12 mouse cellular contexts compared by ENCODE assay signal in genomic region chr13:60020175-60020487, GRCm38 (mm10).
DNase-seq lines count a peak whose midpoint lies in the region; ATAC-seq and TF ChIP-seq lines count a peak whose summit lies in the region.
"Had no signal": no experiment of that assay in that cellular context is flagged by ENCODE, and none has a peak within 500 bp of the region (broad histone marks: within the 10 kb centered on the region; RNA-seq: fewer than 3 reads in every experiment).

No protein-coding gene starts in this region.

- TF ChIP-seq POLR2A in lung, adult 2 months (IDR thresholded peaks at IDR 0.05; ENCODE audit: borderline replicate concordance, extremely low read depth, low read depth, low read length): no peak

- no peak for ATAC-seq in heart, embryonic 15.5 days (replicated peaks; ENCODE audit: insufficient number of reproducible peaks, insufficient read depth, low FRiP score, low read depth)
- no peak for ATAC-seq in midbrain, embryonic 11.5 days (ENCODE audit: low FRiP score)
- no peak for ATAC-seq in intestine, embryonic 15.5 days
- ATAC-seq in stomach, embryonic 16.5 days (ENCODE audit: insufficient read depth, low FRiP score): no peak
- ATAC-seq: activated CD4-positive, CD25-positive, alpha-beta regulatory T cell, adult 4 months had no signal

- 42% methylated on average over 5 of the region's 5 CpGs for WGBS in heart, embryonic 15.5 days
- 38% methylated on average over 5 of the region's 5 CpGs for WGBS in midbrain, embryonic 10.5 days
- WGBS in midbrain, embryonic 11.5 days: 27% methylated on average over 5 of the region's 5 CpGs
- WGBS in intestine, embryonic 15.5 days: 30% methylated on average over 5 of the region's 5 CpGs
- WGBS in stomach, embryonic 16.5 days: 28% methylated on average over 5 of the region's 5 CpGs
- WGBS in lung, adult 2 months: 36% methylated on average over 5 of the region's 5 CpGs

- H3K36me3 ChIP-seq in heart, embryonic 15.5 days: no peaks in the 10 kb centered on the region
- no peaks in the 10 kb centered on the region for H3K36me3 ChIP-seq in midbrain, embryonic 10.5 days
- no peaks in the 10 kb centered on the region for H3K36me3 ChIP-seq in midbrain, embryonic 11.5 days (ENCODE audit: control insufficient read depth, insufficient read depth, low read length)
- no peaks in the 10 kb centered on the region for H3K36me3 ChIP-seq in intestine, embryonic 15.5 days
- no peaks in the 10 kb centered on the region for H3K36me3 ChIP-seq in stomach, embryonic 16.5 days (ENCODE audit: control insufficient read depth, insufficient read depth, low read length)

- H3K4me2 ChIP-seq in heart, embryonic 15.5 days: no peak overlapping the region
- H3K4me2 ChIP-seq in midbrain, embryonic 11.5 days: no peak overlapping the region
- H3K4me2 ChIP-seq in intestine, embryonic 15.5 days (replicated peaks): no peak overlapping the region
- H3K4me2 ChIP-seq in stomach, embryonic 16.5 days (ENCODE audit: low read depth, low read length): no peak overlapping the region
- H3K4me2 ChIP-seq: liver, embryonic 11.5 days had no signal

- H3K9ac ChIP-seq in heart, embryonic 15.5 days: no peak overlapping the region
- no peak overlapping the region for H3K9ac ChIP-seq in midbrain, embryonic 11.5 days (ENCODE audit: low read length)
- H3K9ac ChIP-seq in intestine, embryonic 15.5 days: no peak overlapping the region
- H3K9ac ChIP-seq in stomach, embryonic 16.5 days (ENCODE audit: low read length): 0 out of 2 replicates have a peak overlapping the region, but pooled peaks have one; percentile 2

- H3K4me1 ChIP-seq in heart, embryonic 15.5 days (replicated peaks): peaks cover 12% of the 10 kb centered on the region
- peaks cover 22% of the 10 kb centered on the region for H3K4me1 ChIP-seq in midbrain, embryonic 10.5 days
- no peaks in the 10 kb centered on the region; the same call in 1 of the 2 replicates for H3K4me1 ChIP-seq in midbrain, embryonic 11.5 days (ENCODE audit: control insufficient read depth, insufficient read depth, low read length)
- peaks cover 3% of the 10 kb centered on the region; the same call in 1 of the 2 replicates for H3K4me1 ChIP-seq in intestine, embryonic 15.5 days (replicated peaks)
- H3K4me1 ChIP-seq in stomach, embryonic 16.5 days (ENCODE audit: control insufficient read depth, insufficient read depth, low read length): peaks cover 10% of the 10 kb centered on the region; the same call in 1 of the 2 replicates
- no peaks in the 10 kb centered on the region; the same call in 1 of the 2 replicates for H3K4me1 ChIP-seq in lung, adult 2 months (ENCODE audit: control insufficient read depth, insufficient read depth, low read length)

- no peaks in the 10 kb centered on the region for H3K27me3 ChIP-seq in heart, embryonic 15.5 days
- no peaks in the 10 kb centered on the region for H3K27me3 ChIP-seq in midbrain, embryonic 10.5 days (ENCODE audit: low read depth, poor library complexity, severe bottlenecking)
- H3K27me3 ChIP-seq in midbrain, embryonic 11.5 days (ENCODE audit: control insufficient read depth, insufficient read depth, low read length): no peaks in the 10 kb centered on the region
- H3K27me3 ChIP-seq in intestine, embryonic 15.5 days (replicated peaks): no peaks in the 10 kb centered on the region
- H3K27me3 ChIP-seq in stomach, embryonic 16.5 days (ENCODE audit: control insufficient read depth, insufficient read depth, low read length): no peaks in the 10 kb centered on the region

- no peaks in the 10 kb centered on the region for H3K9me3 ChIP-seq in heart, embryonic 15.5 days (replicated peaks)
- no peaks in the 10 kb centered on the region for H3K9me3 ChIP-seq in midbrain, embryonic 10.5 days (replicated peaks)
- no peaks in the 10 kb centered on the region for H3K9me3 ChIP-seq in midbrain, embryonic 11.5 days (ENCODE audit: control insufficient read depth, low read length)
- H3K9me3 ChIP-seq in intestine, embryonic 15.5 days: no peaks in the 10 kb centered on the region
- no peaks in the 10 kb centered on the region for H3K9me3 ChIP-seq in stomach, embryonic 16.5 days (replicated peaks; ENCODE audit: control insufficient read depth, low read length)

- peak overlapping the region; percentile 75 for H3K27ac ChIP-seq in heart, embryonic 15.5 days
- H3K27ac ChIP-seq in midbrain, embryonic 10.5 days (replicated peaks): peak overlapping the region; percentile 74
- no peak overlapping the region for H3K27ac ChIP-seq in midbrain, embryonic 11.5 days (ENCODE audit: low read depth, low read length)
- H3K27ac ChIP-seq in intestine, embryonic 15.5 days: peak overlapping the region; percentile 65; the same call in 1 of the 2 replicates
- H3K27ac ChIP-seq in stomach, embryonic 16.5 days (ENCODE audit: low read length): peak overlapping the region; percentile 72

- no peak overlapping the region for H3K4me3 ChIP-seq in heart, embryonic 15.5 days
- H3K4me3 ChIP-seq in midbrain, embryonic 10.5 days: no peak overlapping the region
- no peak overlapping the region for H3K4me3 ChIP-seq in midbrain, embryonic 11.5 days (ENCODE audit: low read depth, low read length)
- H3K4me3 ChIP-seq in intestine, embryonic 15.5 days (replicated peaks): no peak overlapping the region
- H3K4me3 ChIP-seq in stomach, embryonic 16.5 days (replicated peaks; ENCODE audit: low read length): no peak overlapping the region
- no peak overlapping the region for H3K4me3 ChIP-seq in lung, adult 2 months (replicated peaks; ENCODE audit: extremely low read depth, low read depth, low read length)

- no peak for DNase-seq in heart, postnatal 4 days
- DNase-seq in midbrain, embryonic 10.5 days (ENCODE audit: low spot score): no peak
- no peak for DNase-seq in midbrain, embryonic 11.5 days (ENCODE audit: low spot score, missing footprints)
- no peak for DNase-seq in lung, adult 2 months
- no peak for DNase-seq in layer of hippocampus, adult 9-10 months (ENCODE audit: low spot score)
- DNase-seq: cerebellum, adult 11-12 months; spleen, adult 18-20 months had no signal

- no peak for TF ChIP-seq CTCF in lung, adult 2 months (IDR thresholded peaks at IDR 0.05; ENCODE audit: insufficient read depth, low read length)
